Mouse (Mus musculus): ENCODE results near the gene Gm14288. TPM values are rescaled to one million over a fixed set of nuclear protein-coding genes. Genes with fewer than 3 reads are reported as not detected.
"Not testable (repeated sequence)": the region's sequence is repeated elsewhere in the genome, so short reads cannot be mapped to it uniquely, and the experiment has no call there.

Gene Gm14288
- polyA plus RNA-seq (2015; fragmentation: Nextera tagmentation; extraction: Ambion mirVana) = 4.5 and 4.8 TPM in 2 replicates

GRCm38 (mm10) chr2:175800993-175801392, at the start of gene Gm14288:
Gm14288 (minus strand) TSS chr2:175801093.
- not testable (repeated sequence) for H3K9ac ChIP-seq (ENCODE audit: low read length); H3K27ac ChIP-seq (ENCODE audit: low read length); H3K9me3 ChIP-seq (ENCODE audit: control insufficient read depth, low read length); H3K4me2 ChIP-seq (ENCODE audit: low read depth, low read length); ATAC-seq (ENCODE audit: low read depth); H3K36me3 ChIP-seq (ENCODE audit: control insufficient read depth, insufficient read depth, low read length); H3K27me3 ChIP-seq (ENCODE audit: control insufficient read depth, insufficient read depth, low read depth, low read length); H3K4me1 ChIP-seq (replicated peaks; ENCODE audit: control insufficient read depth, insufficient read depth, low read length); H3K4me3 ChIP-seq (ENCODE audit: low read length)
- WGBS = no CpG with 5 or more reads among the region's 6 CpGs

GRCm38 (mm10) chr2:175741237-175741636, 59.7 kb downstream of the Gm14288 start, which contains the start of gene Gm2007:
Gm2007 (plus strand) TSS chr2:175741537.
- not testable (repeated sequence) for H3K4me1 ChIP-seq (replicated peaks; ENCODE audit: control insufficient read depth, insufficient read depth, low read length); H3K4me3 ChIP-seq (ENCODE audit: low read length); H3K27ac ChIP-seq (ENCODE audit: low read length); H3K9ac ChIP-seq (ENCODE audit: low read length); H3K9me3 ChIP-seq (ENCODE audit: control insufficient read depth, low read length); H3K27me3 ChIP-seq (ENCODE audit: control insufficient read depth, insufficient read depth, low read depth, low read length); ATAC-seq (ENCODE audit: low read depth); H3K36me3 ChIP-seq (ENCODE audit: control insufficient read depth, insufficient read depth, low read length); H3K4me2 ChIP-seq (ENCODE audit: low read depth, low read length)
- no CpG with 5 or more reads among the region's 2 CpGs for WGBS

Other genes with a start within 250 kb of the Gm14288 start
- not detected in 2 replicates for gene Gm11007, start 157.1 kb downstream of the Gm14288 start, polyA plus RNA-seq (2015; fragmentation: Nextera tagmentation; extraction: Ambion mirVana)
- gene Zfp969, start 97.4 kb downstream of the Gm14288 start, polyA plus RNA-seq (2015; fragmentation: Nextera tagmentation; extraction: Ambion mirVana) = 26.0 and 29.8 TPM in 2 replicates
- not detected in 2 replicates for gene Gm2007, start 59.6 kb downstream of the Gm14288 start, polyA plus RNA-seq (2015; fragmentation: Nextera tagmentation; extraction: Ambion mirVana)
- 18.6 and 25.2 TPM in 2 replicates for gene Gm6710, start 68.1 kb upstream of the Gm14288 start, polyA plus RNA-seq (2015; fragmentation: Nextera tagmentation; extraction: Ambion mirVana)
- 3.5 and 3.7 TPM in 2 replicates for gene Zfp966, start 130.0 kb upstream of the Gm14288 start, polyA plus RNA-seq (2015; fragmentation: Nextera tagmentation; extraction: Ambion mirVana)
- 24.1 and 25.6 TPM in 2 replicates for gene Gm2026, start 164.2 kb upstream of the Gm14288 start, polyA plus RNA-seq (2015; fragmentation: Nextera tagmentation; extraction: Ambion mirVana)

Data from lung, embryonic 16.5 days (tissue).